Mouse (Mus musculus) liver, embryonic 14.5 days (tissue): Measurements from ENCODE around the gene Kansl1. TPM values are rescaled to one million over a fixed set of nuclear protein-coding genes. Genes with fewer than 3 reads are reported as not detected.
A peak's percentile ranks its signal among the peaks of the same experiment; 100 is the strongest.

Experiments
- ATAC-seq: fragments of 200-750 bp; cut with Nextera tagmentation; 2 replicates; pipeline ENCODE4 v1.8.0; 2017; ENCODE audit warnings: moderate number of reproducible peaks, mild to moderate bottlenecking, moderate library complexity; ENCODE audit not compliant: insufficient read depth
- DNase-seq, 3 experiments: peaks; one replicate each; pipeline ENCODE4 v3.0.0-alpha.2; 2012 to 2013; ENCODE audit warnings: low read depth in 3 of 3, low spot score in 3 of 3
- H3K27ac ChIP-seq: fragments of 300-500 bp; sonication (generic); 2 replicates; pipeline ENCODE4 v1.5.1; 2014; ENCODE audit warnings: moderate library complexity, mild to moderate bottlenecking, control low read depth, inconsistent platforms
- H3K27me3 ChIP-seq: fragments of 300-500 bp; sonication (generic); 2 replicates; pipeline ENCODE4 v1.6.1; 2014; ENCODE audit warnings: mild to moderate bottlenecking, low read length, moderate library complexity; ENCODE audit not compliant: control insufficient read depth, insufficient read depth
- H3K36me3 ChIP-seq: fragments of 300-500 bp; sonication (generic); replicated peaks from 2 replicates; pipeline ENCODE4 v1.6.1; 2014; ENCODE audit warnings: low read depth; ENCODE audit not compliant: control insufficient read depth, insufficient read depth
- H3K4me1 ChIP-seq, 2 experiments: fragments of 200-500 bp in 1 of 2; fragments of 300-500 bp in 1 of 2; sonication (generic) in 1 of 2; replicated peaks; 2 replicates each; pipeline ENCODE4 v1.6.1; 2012 to 2014; ENCODE audit warnings: antibody characterized with exemption in 1 of 2, inconsistent platforms in 1 of 2, low read length in 1 of 2; ENCODE audit not compliant: control insufficient read depth in 2 of 2, insufficient read depth in 2 of 2
- H3K4me2 ChIP-seq: fragments of 300-500 bp; sonication (generic); 2 replicates; pipeline ENCODE4 v1.6.1; 2014; ENCODE audit warnings: low read depth, mild to moderate bottlenecking, control low read depth, moderate library complexity
- H3K4me3 ChIP-seq, 2 experiments: fragments of 200-500 bp in 1 of 2; fragments of 300-500 bp in 1 of 2; sonication (generic) in 1 of 2; 2 replicates each; pipeline ENCODE4 v1.5.1; 2012 to 2014; ENCODE audit warnings: low read depth in 2 of 2, low read length in 2 of 2, mild to moderate bottlenecking in 2 of 2, control low read depth in 1 of 2, inconsistent platforms in 1 of 2, moderate library complexity in 1 of 2; ENCODE audit not compliant: insufficient read depth in 1 of 2
- H3K9ac ChIP-seq: fragments of 300-500 bp; sonication (generic); replicated peaks from 2 replicates; pipeline ENCODE4 v1.6.1; 2014; ENCODE audit warnings: mild to moderate bottlenecking, control low read depth, moderate library complexity
- H3K9me3 ChIP-seq: fragments of 300-500 bp; sonication (generic); 2 replicates; pipeline ENCODE4 v1.6.1; 2016; ENCODE audit warnings: low read length, mixed read lengths; ENCODE audit not compliant: control insufficient read depth
- CTCF ChIP-seq: IDR thresholded peaks from 2 replicates; pipeline ENCODE4 v1.5.1; 2016; ENCODE audit warnings: antibody characterized with exemption, low read depth, control low read depth
- EP300 ChIP-seq: IDR thresholded peaks from 2 replicates; pipeline ENCODE4 v1.6.1; 2016; ENCODE audit warnings: antibody characterized with exemption, low read depth
- WGBS: fragments of 180-500 bp; shearing (Covaris S2); extraction: QIAGEN DNeasy Blood & Tissue Kit; methylation state at CpG from one replicate; pipeline ENCODE4 v1.1.7; 2014; ENCODE audit not compliant: insufficient replicate concordance; 5-methylcytosine and 5-hydroxymethylcytosine counted together
- polyA plus RNA-seq, 2 experiments: library from polyadenylated mRNA; depleted of rRNA in 1 of 2; stranded (reverse) in 1 of 2; unstranded in 1 of 2; fragments of >200 nt; fragmentation: Nextera tagmentation in 1 of 2; extraction: Ambion mirVana in 1 of 2; gene quantifications; 2 replicates each; pipeline versions ENCODE4 v1.2.1 to v1.2.3; 2012 to 2014

The Kansl1 gene
- polyA plus RNA-seq, 2 experiments: 5.3 to 12.3 TPM

- Histone ChIP-seq H3K4me2 (no peak overlapping the region), H3K27me3 (no peaks in the 10 kb centered on the region), H3K4me1 (no peaks in the 10 kb centered on the region), H3K9ac (no peak overlapping the region), H3K4me3 (no peak overlapping the region), H3K9me3 (no peaks in the 10 kb centered on the region), H3K27ac (no peak overlapping the region), H3K36me3 (no peaks in the 10 kb centered on the region)
- TF ChIP-seq CTCF (no peak), EP300 (no peak)
- DNase-seq: no peak
- WGBS: 65% methylated on average over 6 of the region's 6 CpGs
- no peak for ATAC-seq
Observed at GRCm38 (mm10) chr11:104327946-104328345, 140.7 kb downstream of the Kansl1 start.

- TF ChIP-seq EP300: no peak
- TF ChIP-seq CTCF: no peak
- Histone ChIP-seq H3K27ac (no peak overlapping the region), H3K4me3 (no peak overlapping the region), H3K4me2 (no peak overlapping the region), H3K27me3 (no peaks in the 10 kb centered on the region), H3K9ac (no peak overlapping the region), H3K4me1 (no peaks in the 10 kb centered on the region), H3K36me3 (no peaks in the 10 kb centered on the region), H3K9me3 (no peaks in the 10 kb centered on the region)
- DNase-seq (no peak), ATAC-seq (no peak)
- 77% methylated on average over 1 of the region's 1 CpGs for WGBS
Observed at GRCm38 (mm10) chr11:104327462-104327861, 141.2 kb downstream of the Kansl1 start.

- Histone ChIP-seq H3K4me1 (peaks cover 5 to 10% of the 10 kb centered on the region in 2 experiments; a peak in 3 of 4 replicates), H3K4me3 (no peak overlapping the region), H3K4me2 (no peak overlapping the region), H3K9me3 (no peaks in the 10 kb centered on the region), H3K36me3 (no peaks in the 10 kb centered on the region), H3K27me3 (no peaks in the 10 kb centered on the region), H3K9ac (no peak overlapping the region), H3K27ac (no peak overlapping the region)
- 30% methylated on average over 4 of the region's 4 CpGs for WGBS
- TF ChIP-seq EP300: no peak
- TF ChIP-seq CTCF: no peak
- DNase-seq (no peak), ATAC-seq (no peak)
Observed at GRCm38 (mm10) chr11:104322142-104322541, 146.5 kb downstream of the Kansl1 start.

- ATAC-seq (no peak), DNase-seq (no peak)
- no peak overlapping the region for H3K4me2 ChIP-seq
- TF ChIP-seq EP300: no peak
- TF ChIP-seq CTCF: no peak
- no peaks in the 10 kb centered on the region for H3K27me3 ChIP-seq
- peaks cover 5 to 12% of the 10 kb centered on the region in 2 experiments; a peak in 3 of 4 replicates for H3K4me1 ChIP-seq
- H3K36me3 ChIP-seq: no peaks in the 10 kb centered on the region
- H3K9me3 ChIP-seq: no peaks in the 10 kb centered on the region
- H3K4me3 ChIP-seq: no peak overlapping the region
- no peak overlapping the region for H3K9ac ChIP-seq
- no peak overlapping the region for H3K27ac ChIP-seq
- 37% methylated on average over 5 of the region's 5 CpGs for WGBS
Observed at GRCm38 (mm10) chr11:104320511-104320910, 148.2 kb downstream of the Kansl1 start.

GRCm38 (mm10) chr11:104318940-104319781 is 149.5 kb downstream of the Kansl1 start:
- Histone ChIP-seq H3K9ac (no peak overlapping the region), H3K36me3 (no peaks in the 10 kb centered on the region), H3K27me3 (no peaks in the 10 kb centered on the region), H3K9me3 (no peaks in the 10 kb centered on the region), H3K27ac (no peak overlapping the region), H3K4me2 (peak overlapping the region; percentile 62), H3K4me3 (peak overlapping the region; percentile 23 to 36), H3K4me1 (peaks cover 5 to 12% of the 10 kb centered on the region in 2 experiments; a peak in 3 of 4 replicates)
- TF ChIP-seq EP300 (no peak), CTCF (no peak)
- 2% methylated on average over 24 of the region's 24 CpGs for WGBS
- DNase-seq (no peak), ATAC-seq (peak; percentile 45; the same call in 1 of the 2 replicates)
